Mouse (Mus musculus) granulocyte monocyte progenitor cell, adult 5-6 weeks (primary cell): ENCODE measurements around the gene Afm. TPM values are rescaled to one million over a fixed set of nuclear protein-coding genes. Genes with fewer than 3 reads are reported as not detected.

Source experiments
- ATAC-seq: replicated peaks from 2 replicates; pipeline ENCODE4 v1.8.0; 2016; ENCODE audit warnings: mild to moderate bottlenecking, moderate TSS enrichment, inconsistent platforms; ENCODE audit not compliant: poor library complexity, severe bottlenecking
- total RNA-seq, 2 experiments: library from RNA; stranded (forward) in 1 of 2; stranded (reverse) in 1 of 2; fragments of 200-712, 200-1000 nt in 1 of 2; fragments of >200 nt in 1 of 2; fragmentation: Nextera tagmentation in 1 of 2; gene quantifications; 2 replicates each; pipeline ENCODE4 v1.2.3; 2014 to 2017

Afm gene
- total RNA-seq, 2 experiments from 2014 or later: not detected

DNA sequence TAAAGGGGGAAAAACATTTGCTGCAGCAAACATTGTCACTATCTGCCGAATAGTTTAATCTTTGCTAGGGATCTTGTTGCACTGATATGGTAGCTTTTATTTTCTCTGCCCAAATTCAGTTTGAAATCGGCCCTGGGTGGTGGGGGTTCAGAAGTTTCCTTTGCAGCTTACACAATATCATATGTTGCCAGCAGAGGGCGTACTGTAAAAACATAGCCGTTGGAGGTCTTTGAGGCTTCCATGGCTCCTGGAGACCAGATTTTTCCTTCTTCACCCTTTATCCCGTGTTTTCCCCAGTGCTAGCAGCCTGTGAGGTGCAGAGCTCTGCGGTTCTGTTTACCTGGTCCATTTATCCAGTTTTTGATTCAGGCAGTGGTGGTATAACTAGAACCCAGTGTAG is 82.7 kb downstream of the Afm start:
- ATAC-seq: peak; percentile 70

Other genes starting within 250 kb of the Afm start
- 86.9 and 98.0 TPM in 2 replicates for gene Ankrd17, start 152.4 kb upstream of the Afm start, total RNA-seq (2014; fragmentation: Nextera tagmentation)
- 74.9 and 82.4 TPM in 2 replicates for gene Ankrd17, start 152.4 kb upstream of the Afm start, total RNA-seq (2017)
- gene Gm9958, start 151.7 kb upstream of the Afm start, total RNA-seq (2014; fragmentation: Nextera tagmentation): 0.56 and 2.3 TPM in 2 replicates
- gene Gm9958, start 151.7 kb upstream of the Afm start, total RNA-seq (2017): 1.5 and 1.9 TPM in 2 replicates
- not detected in 2 replicates for gene Alb, start 58.0 kb upstream of the Afm start, total RNA-seq (2014; fragmentation: Nextera tagmentation)
- gene Alb, start 58.0 kb upstream of the Afm start, total RNA-seq (2017): not detected in 2 replicates
- 2.4 and 4.4 TPM in 2 replicates for gene Afp, start 28.2 kb upstream of the Afm start, total RNA-seq (2014; fragmentation: Nextera tagmentation)
- 2.2 and 2.9 TPM in 2 replicates for gene Afp, start 28.2 kb upstream of the Afm start, total RNA-seq (2017)
- gene 5830473C10Rik, start 42.2 kb downstream of the Afm start, total RNA-seq (2014; fragmentation: Nextera tagmentation): not detected in 2 replicates
- gene 5830473C10Rik, start 42.2 kb downstream of the Afm start, total RNA-seq (2017): 0.47 TPM in 1 of 2 replicates, not detected in the other
- not detected in 2 replicates for gene Rassf6, start 121.7 kb downstream of the Afm start, total RNA-seq (2014; fragmentation: Nextera tagmentation)
- gene Rassf6, start 121.7 kb downstream of the Afm start, total RNA-seq (2017): 0.36 TPM in 1 of 2 replicates, not detected in the other
- gene Cxcl5, start 240.4 kb downstream of the Afm start, total RNA-seq (2014; fragmentation: Nextera tagmentation): not detected in 2 replicates
- gene Cxcl5, start 240.4 kb downstream of the Afm start, total RNA-seq (2017): not detected in 2 replicates
- gene Ppbp, start 249.6 kb downstream of the Afm start, total RNA-seq (2014; fragmentation: Nextera tagmentation): not detected in 2 replicates
- not detected in 2 replicates for gene Ppbp, start 249.6 kb downstream of the Afm start, total RNA-seq (2017)